Mouse (Mus musculus): ENCODE data around the gene Cdh3.

The Cdh3 gene

GRCm38 (mm10) chr8:106520578-106520977, 9.9 kb downstream of the Cdh3 start:
- in situ Hi-C loops (cut with MboI; ENCODE audit: low pct_unique_long_range_greater_than_20kb in 1 of 2, low sequenced_read_pairs in 2 of 2, unreplicated experiment in 1 of 2), result loop anchor here in 1 of 2 experiments (5.0 kb wide), 1 partner anchor 68 kb away; no protein-coding TSS in a partner anchor

- in situ Hi-C loops (cut with MboI; ENCODE audit: low pct_unique_long_range_greater_than_20kb in 1 of 2, low sequenced_read_pairs in 2 of 2, unreplicated experiment in 1 of 2), result loop anchor here in 1 of 2 experiments (5.0 kb wide), 1 partner anchor 70 kb away; no protein-coding TSS in a partner anchor
Measured at GRCm38 (mm10) chr8:106521845-106522244, 11.2 kb downstream of the Cdh3 start.

GRCm38 (mm10) chr8:106526725-106527124, 16.0 kb downstream of the Cdh3 start:
- in situ Hi-C loops (cut with MboI; ENCODE audit: low pct_unique_long_range_greater_than_20kb in 1 of 2, low sequenced_read_pairs in 2 of 2, unreplicated experiment in 1 of 2), result loop anchor here (5.0 kb wide), 1 partner anchor 94 kb away; no protein-coding TSS in a partner anchor

- in situ Hi-C loops (cut with MboI; ENCODE audit: low pct_unique_long_range_greater_than_20kb in 1 of 2, low sequenced_read_pairs in 2 of 2, unreplicated experiment in 1 of 2), result loop anchor here (5.0 kb wide), 1 partner anchor 95 kb away; no protein-coding TSS in a partner anchor
Measured at GRCm38 (mm10) chr8:106527241-106528036, 16.7 kb downstream of the Cdh3 start.

- in situ Hi-C loops (cut with MboI; ENCODE audit: low pct_unique_long_range_greater_than_20kb in 1 of 2, low sequenced_read_pairs in 2 of 2, unreplicated experiment in 1 of 2), result loop anchor here (5.0 kb wide), 1 partner anchor 96 kb away; no protein-coding TSS in a partner anchor
Measured at GRCm38 (mm10) chr8:106528596-106529249, 18.0 kb downstream of the Cdh3 start.

GRCm38 (mm10) chr8:106529885-106530482, 19.3 kb downstream of the Cdh3 start:
- in situ Hi-C loops (cut with MboI; ENCODE audit: low pct_unique_long_range_greater_than_20kb in 1 of 2, low sequenced_read_pairs in 2 of 2, unreplicated experiment in 1 of 2), result loop anchor here (5.0 kb wide), 1 partner anchor 98 kb away; no protein-coding TSS in a partner anchor

GRCm38 (mm10) chr8:106530566-106530965, 19.9 kb downstream of the Cdh3 start:
- in situ Hi-C loops (cut with MboI; ENCODE audit: low pct_unique_long_range_greater_than_20kb in 1 of 2, low sequenced_read_pairs in 2 of 2, unreplicated experiment in 1 of 2), result no loop called here

GRCm38 (mm10) chr8:106533709-106534108, 23.0 kb downstream of the Cdh3 start:
- in situ Hi-C loops (cut with MboI; ENCODE audit: low pct_unique_long_range_greater_than_20kb in 1 of 2, low sequenced_read_pairs in 2 of 2, unreplicated experiment in 1 of 2), result no loop called here

GRCm38 (mm10) chr8:106534449-106534848, 23.8 kb downstream of the Cdh3 start:
- in situ Hi-C loops (cut with MboI; ENCODE audit: low pct_unique_long_range_greater_than_20kb in 1 of 2, low sequenced_read_pairs in 2 of 2, unreplicated experiment in 1 of 2), result no loop called here

GRCm38 (mm10) chr8:106535448-106535847, 24.8 kb downstream of the Cdh3 start:
- in situ Hi-C loops (cut with MboI; ENCODE audit: low pct_unique_long_range_greater_than_20kb in 1 of 2, low sequenced_read_pairs in 2 of 2, unreplicated experiment in 1 of 2), result no loop called here

- in situ Hi-C loops (cut with MboI; ENCODE audit: low pct_unique_long_range_greater_than_20kb in 1 of 2, low sequenced_read_pairs in 2 of 2, unreplicated experiment in 1 of 2), result no loop called here
Measured at GRCm38 (mm10) chr8:106539193-106539592, 28.5 kb downstream of the Cdh3 start.

- in situ Hi-C loops (cut with MboI; ENCODE audit: low pct_unique_long_range_greater_than_20kb in 1 of 2, low sequenced_read_pairs in 2 of 2, unreplicated experiment in 1 of 2), result loop anchor here in 1 of 2 experiments (5.0 kb wide), 1 partner anchor 124 kb away; the partner anchor contains the start of gene Zfp90
Measured at GRCm38 (mm10) chr8:106541002-106541401, 30.3 kb downstream of the Cdh3 start.

- in situ Hi-C loops (cut with MboI; ENCODE audit: low pct_unique_long_range_greater_than_20kb in 1 of 2, low sequenced_read_pairs in 2 of 2, unreplicated experiment in 1 of 2), result loop anchor here in 1 of 2 experiments (5.0 kb wide), 1 partner anchor 126 kb away; the partner anchor contains the start of gene Zfp90
Measured at GRCm38 (mm10) chr8:106543043-106543442, 32.4 kb downstream of the Cdh3 start.

GRCm38 (mm10) chr8:106545149-106545548, 34.5 kb downstream of the Cdh3 start:
- in situ Hi-C loops (cut with MboI; ENCODE audit: low pct_unique_long_range_greater_than_20kb in 1 of 2, low sequenced_read_pairs in 2 of 2, unreplicated experiment in 1 of 2), result no loop called here

- in situ Hi-C loops (cut with MboI; ENCODE audit: low pct_unique_long_range_greater_than_20kb in 1 of 2, low sequenced_read_pairs in 2 of 2, unreplicated experiment in 1 of 2), result no loop called here
Measured at GRCm38 (mm10) chr8:106546746-106547145, 36.1 kb downstream of the Cdh3 start.

- in situ Hi-C loops (cut with MboI; ENCODE audit: low pct_unique_long_range_greater_than_20kb in 1 of 2, low sequenced_read_pairs in 2 of 2, unreplicated experiment in 1 of 2), result no loop called here
Measured at GRCm38 (mm10) chr8:106548366-106548936, 37.8 kb downstream of the Cdh3 start.

GRCm38 (mm10) chr8:106550906-106551305, 40.2 kb downstream of the Cdh3 start:
- in situ Hi-C loops (cut with MboI; ENCODE audit: low pct_unique_long_range_greater_than_20kb in 1 of 2, low sequenced_read_pairs in 2 of 2, unreplicated experiment in 1 of 2), result loop anchor here in 1 of 2 experiments (25.0 kb wide), 1 partner anchor 311 kb away; the partner anchor contains the start of gene Has3

- in situ Hi-C loops (cut with MboI; ENCODE audit: low pct_unique_long_range_greater_than_20kb in 1 of 2, low sequenced_read_pairs in 2 of 2, unreplicated experiment in 1 of 2), result loop anchor here in 1 of 2 experiments (25.0 kb wide), 1 partner anchor 308 kb away; the partner anchor contains the start of gene Has3
Measured at GRCm38 (mm10) chr8:106554011-106554410, 43.3 kb downstream of the Cdh3 start.
